Mouse (Mus musculus): ENCODE measurements around the gene Jag1. TPM values are rescaled to one million over a fixed set of nuclear protein-coding genes. Genes with fewer than 3 reads are reported as not detected.

The Jag1 gene
- 31.6 and 34.0 TPM in 2 replicates for polyA plus RNA-seq (2016; fragmentation: Nextera tagmentation; extraction: Ambion mirVana)

GRCm38 (mm10) chr2:137116025-137116674, at the start of gene Jag1:
TSS of gene Jag1 (minus strand) at chr2:137116644.
- H3K4me3 ChIP-seq, result peak within 1 kb of the TSS; percentile 62
- no peaks in the 10 kb centered on the region for H3K36me3 ChIP-seq
- H3K4me1 ChIP-seq, result peaks cover 44% of the 10 kb centered on the region
- H3K27ac ChIP-seq, result peak within 1 kb of the TSS; percentile 90
- peak within 1 kb of the TSS; percentile 74 for H3K9ac ChIP-seq
- H3K4me2 ChIP-seq (replicated peaks), result peak within 1 kb of the TSS; percentile 84
- H3K9me3 ChIP-seq (replicated peaks), result no peaks in the 10 kb centered on the region
- peak; percentile 36 for ATAC-seq (ENCODE audit: low FRiP score)
- H3K27me3 ChIP-seq, result peaks cover 9% of the 10 kb centered on the region; the same call in 1 of the 2 replicates
- under 1% methylated on average over 58 of the region's 59 CpGs for WGBS

- Histone ChIP-seq H3K4me3 (no peak overlapping the region), H3K9me3 (replicated peaks) (no peaks in the 10 kb centered on the region), H3K4me2 (replicated peaks) (no peak overlapping the region), H3K4me1 (0 out of 2 replicates have a peak, but pooled peaks cover 7% of the 10 kb centered on the region), H3K9ac (no peak overlapping the region), H3K36me3 (no peaks in the 10 kb centered on the region), H3K27me3 (no peaks in the 10 kb centered on the region), H3K27ac (no peak overlapping the region)
- no peak for ATAC-seq (ENCODE audit: low FRiP score)
- 71% methylated on average over 1 of the region's 1 CpGs for WGBS
Measured at GRCm38 (mm10) chr2:137156018-137156417, 39.6 kb upstream of the Jag1 start.

- 56% methylated on average over 4 of the region's 4 CpGs for WGBS
- H3K27ac ChIP-seq, result no peak overlapping the region
- no peak overlapping the region for H3K9ac ChIP-seq
- no peaks in the 10 kb centered on the region for H3K9me3 ChIP-seq (replicated peaks)
- H3K36me3 ChIP-seq, result no peaks in the 10 kb centered on the region
- no peak for ATAC-seq (ENCODE audit: low FRiP score)
- no peak overlapping the region for H3K4me3 ChIP-seq
- no peaks in the 10 kb centered on the region for H3K27me3 ChIP-seq
- no peak overlapping the region for H3K4me2 ChIP-seq (replicated peaks)
- 0 out of 2 replicates have a peak, but pooled peaks cover 7% of the 10 kb centered on the region for H3K4me1 ChIP-seq
Measured at GRCm38 (mm10) chr2:137153825-137154224, 37.4 kb upstream of the Jag1 start.

GRCm38 (mm10) chr2:137153172-137153667, 36.8 kb upstream of the Jag1 start:
- Histone ChIP-seq H3K27me3 (no peaks in the 10 kb centered on the region), H3K27ac (0 out of 2 replicates have a peak overlapping the region, but pooled peaks have one; percentile 44), H3K4me3 (no peak overlapping the region), H3K4me1 (0 out of 2 replicates have a peak, but pooled peaks cover 7% of the 10 kb centered on the region), H3K9ac (no peak overlapping the region), H3K4me2 (replicated peaks) (no peak overlapping the region), H3K9me3 (replicated peaks) (no peaks in the 10 kb centered on the region), H3K36me3 (no peaks in the 10 kb centered on the region)
- 40% methylated on average over 10 of the region's 10 CpGs for WGBS
- peak; percentile 98 for ATAC-seq (ENCODE audit: low FRiP score)

- Histone ChIP-seq H3K9ac (no peak overlapping the region), H3K36me3 (no peaks in the 10 kb centered on the region), H3K4me1 (0 out of 2 replicates have a peak, but pooled peaks cover 7% of the 10 kb centered on the region), H3K4me3 (no peak overlapping the region), H3K27ac (no peak overlapping the region), H3K27me3 (no peaks in the 10 kb centered on the region), H3K4me2 (replicated peaks) (no peak overlapping the region), H3K9me3 (replicated peaks) (no peaks in the 10 kb centered on the region)
- WGBS, result 90% methylated on average over 3 of the region's 3 CpGs
- ATAC-seq (ENCODE audit: low FRiP score), result no peak
Measured at GRCm38 (mm10) chr2:137150953-137151352, 34.5 kb upstream of the Jag1 start.

- no peak overlapping the region for H3K4me3 ChIP-seq
- H3K27me3 ChIP-seq, result no peaks in the 10 kb centered on the region
- H3K27ac ChIP-seq, result no peak overlapping the region
- no peaks in the 10 kb centered on the region for H3K9me3 ChIP-seq (replicated peaks)
- WGBS, result 97% methylated on average over 2 of the region's 2 CpGs
- H3K4me1 ChIP-seq, result no peaks in the 10 kb centered on the region
- no peak for ATAC-seq (ENCODE audit: low FRiP score)
- H3K36me3 ChIP-seq, result no peaks in the 10 kb centered on the region
- no peak overlapping the region for H3K9ac ChIP-seq
- no peak overlapping the region for H3K4me2 ChIP-seq (replicated peaks)
Measured at GRCm38 (mm10) chr2:137146938-137147666, 30.7 kb upstream of the Jag1 start.

- 88% methylated on average over 1 of the region's 1 CpGs for WGBS
- Histone ChIP-seq H3K4me3 (no peak overlapping the region), H3K4me1 (no peaks in the 10 kb centered on the region), H3K4me2 (replicated peaks) (no peak overlapping the region), H3K9ac (no peak overlapping the region), H3K27me3 (no peaks in the 10 kb centered on the region), H3K9me3 (replicated peaks) (no peaks in the 10 kb centered on the region), H3K27ac (no peak overlapping the region), H3K36me3 (no peaks in the 10 kb centered on the region)
- ATAC-seq (ENCODE audit: low FRiP score), result no peak
Measured at GRCm38 (mm10) chr2:137138063-137138462, 21.6 kb upstream of the Jag1 start.

GRCm38 (mm10) chr2:137134035-137134434, 17.6 kb upstream of the Jag1 start:
- H3K4me3 ChIP-seq, result no peak overlapping the region
- no peaks in the 10 kb centered on the region for H3K36me3 ChIP-seq
- no peak overlapping the region for H3K4me2 ChIP-seq (replicated peaks)
- H3K4me1 ChIP-seq, result no peaks in the 10 kb centered on the region
- no peak overlapping the region for H3K9ac ChIP-seq
- 86% methylated on average over 5 of the region's 5 CpGs for WGBS
- no peaks in the 10 kb centered on the region for H3K9me3 ChIP-seq (replicated peaks)
- ATAC-seq (ENCODE audit: low FRiP score), result no peak
- no peaks in the 10 kb centered on the region for H3K27me3 ChIP-seq
- no peak overlapping the region for H3K27ac ChIP-seq

- no peak for ATAC-seq (ENCODE audit: low FRiP score)
- Histone ChIP-seq H3K4me2 (replicated peaks) (no peak overlapping the region), H3K9ac (no peak overlapping the region), H3K9me3 (replicated peaks) (no peaks in the 10 kb centered on the region), H3K4me3 (no peak overlapping the region), H3K4me1 (no peaks in the 10 kb centered on the region), H3K27ac (no peak overlapping the region), H3K36me3 (no peaks in the 10 kb centered on the region), H3K27me3 (no peaks in the 10 kb centered on the region; the same call in 1 of the 2 replicates)
- WGBS, result 82% methylated on average over 1 of the region's 1 CpGs
Measured at GRCm38 (mm10) chr2:137124861-137125260, 8.4 kb upstream of the Jag1 start.

- peaks cover 33% of the 10 kb centered on the region for H3K4me1 ChIP-seq
- H3K9me3 ChIP-seq (replicated peaks), result no peaks in the 10 kb centered on the region
- peak overlapping the region; percentile 67 for H3K9ac ChIP-seq
- H3K4me3 ChIP-seq, result peak overlapping the region; percentile 62
- H3K27ac ChIP-seq, result peak overlapping the region; percentile 90
- H3K4me2 ChIP-seq (replicated peaks), result peak overlapping the region; percentile 84
- ATAC-seq (ENCODE audit: low FRiP score), result peak; percentile 66
- peaks cover 9% of the 10 kb centered on the region; the same call in 1 of the 2 replicates for H3K27me3 ChIP-seq
- WGBS, result under 1% methylated on average over 33 of the region's 33 CpGs
- H3K36me3 ChIP-seq, result no peaks in the 10 kb centered on the region
Measured at GRCm38 (mm10) chr2:137117321-137117690, 862 bp upstream of the Jag1 start.

GRCm38 (mm10) chr2:137116675-137117320, 354 bp upstream of the Jag1 start:
- Histone ChIP-seq H3K36me3 (no peaks in the 10 kb centered on the region), H3K4me1 (peaks cover 38% of the 10 kb centered on the region), H3K9me3 (replicated peaks) (no peaks in the 10 kb centered on the region), H3K4me2 (replicated peaks) (peak overlapping the region; percentile 84), H3K27me3 (peaks cover 9% of the 10 kb centered on the region; the same call in 1 of the 2 replicates), H3K27ac (peak overlapping the region; percentile 90), H3K9ac (peak overlapping the region; percentile 67), H3K4me3 (peak overlapping the region; percentile 62)
- under 1% methylated on average over 61 of the region's 61 CpGs for WGBS
- ATAC-seq (ENCODE audit: low FRiP score), result peak; percentile 84
